Comparison of ENCODE assay signal across 8 mouse cellular contexts in the genomic region with DNA sequence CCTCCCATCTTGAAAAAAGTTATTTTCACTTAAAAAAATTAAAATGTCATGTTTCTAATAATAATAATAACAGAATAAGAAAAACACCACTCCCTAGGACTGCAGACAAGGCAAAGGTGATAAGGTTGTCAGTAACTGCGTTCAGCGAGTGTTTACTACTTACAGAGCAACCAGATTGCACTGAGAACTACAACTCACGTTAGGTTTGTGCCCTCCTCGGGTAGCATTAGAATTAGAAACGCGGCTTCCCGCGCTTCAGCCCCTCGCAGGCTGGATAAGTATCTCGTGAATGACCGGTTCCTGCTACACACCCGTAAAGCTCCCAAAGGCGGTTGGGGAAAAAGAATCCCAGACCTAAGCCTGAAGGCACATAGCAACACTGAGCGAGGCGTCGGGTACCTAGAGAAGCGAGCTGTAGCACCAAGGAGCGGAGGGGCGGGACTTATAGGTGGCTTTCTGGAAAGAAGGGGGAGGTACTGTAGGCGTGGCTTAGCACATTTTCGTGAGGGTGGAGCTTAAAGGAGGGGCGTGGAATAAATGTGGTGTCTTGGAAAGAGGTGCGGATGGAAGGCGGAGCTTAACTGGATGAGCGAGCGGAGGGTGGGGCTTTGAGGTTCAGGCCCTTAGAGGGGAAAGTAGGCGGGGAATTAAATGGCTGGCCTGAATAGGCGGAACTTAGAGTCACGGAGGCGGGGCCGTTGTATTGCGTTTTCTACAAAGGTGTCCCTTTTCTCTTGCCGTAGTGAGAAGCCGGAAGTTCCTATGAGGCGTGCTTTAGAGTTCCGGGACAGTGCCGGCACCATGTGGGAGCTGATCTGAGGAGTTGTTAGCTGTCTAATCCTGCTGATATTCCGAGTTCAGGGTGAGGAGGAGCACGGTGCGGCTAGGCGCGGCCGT. TPM values are rescaled to one million over a fixed set of nuclear protein-coding genes. Genes with fewer than 3 reads are reported as not detected.
DNase-seq lines count a peak whose midpoint lies in the region; ATAC-seq and TF ChIP-seq lines count a peak whose summit lies in the region.

Gene Heatr1, plus strand, starts transcription at position 419 of the 897 bp plus-strand sequence.

- H3K4me3 ChIP-seq in heart, embryonic 12.5 days, result peak within 1 kb of the TSS; percentile 94
- H3K4me3 ChIP-seq in kidney, postnatal 0 days (replicated peaks; ENCODE audit: low read depth, low read length), result peak within 1 kb of the TSS; percentile 90
- peak within 1 kb of the TSS; percentile 94 for H3K4me3 ChIP-seq in liver, embryonic 11.5 days (ENCODE audit: low read depth, low read length)
- peak within 1 kb of the TSS; percentile 92 for H3K4me3 ChIP-seq in stomach, embryonic 14.5 days (ENCODE audit: low read depth, low read length)

- H3K4me2 ChIP-seq in heart, embryonic 12.5 days, result peak within 1 kb of the TSS; percentile 90
- peak within 1 kb of the TSS; percentile 84 for H3K4me2 ChIP-seq in kidney, postnatal 0 days (ENCODE audit: low read length)
- H3K4me2 ChIP-seq in liver, embryonic 11.5 days, result peak within 1 kb of the TSS; percentile 81
- peak within 1 kb of the TSS; percentile 88 for H3K4me2 ChIP-seq in stomach, embryonic 14.5 days (replicated peaks; ENCODE audit: low read depth, low read length)

- TF ChIP-seq CTCF in kidney, postnatal 0 days (IDR thresholded peaks at IDR 0.05; ENCODE audit: low read depth), result no peak

- H3K4me1 ChIP-seq in heart, embryonic 12.5 days (replicated peaks), result peaks cover 5% of the 10 kb centered on the region
- no peaks in the 10 kb centered on the region for H3K4me1 ChIP-seq in kidney, postnatal 0 days (replicated peaks; ENCODE audit: insufficient read depth, low read length)
- peaks cover 9% of the 10 kb centered on the region for H3K4me1 ChIP-seq in liver, embryonic 11.5 days (replicated peaks; ENCODE audit: control insufficient read depth, insufficient read depth, low read length)
- H3K4me1 ChIP-seq in stomach, embryonic 14.5 days (ENCODE audit: control insufficient read depth, insufficient read depth, low read length), result peaks cover 5% of the 10 kb centered on the region

- peak; percentile 93 for ATAC-seq in erythroid progenitor cell, adult 5-6 weeks (replicated peaks; ENCODE audit: low FRiP score, poor library complexity, severe bottlenecking)
- peak; percentile 98 for ATAC-seq in heart, embryonic 12.5 days (ENCODE audit: insufficient number of reproducible peaks, low FRiP score)
- peak; percentile 97 for ATAC-seq in kidney, postnatal 0 days (replicated peaks; ENCODE audit: low FRiP score, low read depth)
- ATAC-seq in liver, embryonic 11.5 days (replicated peaks; ENCODE audit: low FRiP score), result peak; percentile 95
- ATAC-seq in stomach, embryonic 14.5 days (ENCODE audit: insufficient number of reproducible peaks, insufficient read depth, low FRiP score, low read depth), result peak; percentile 98

- peaks cover 16% of the 10 kb centered on the region for H3K36me3 ChIP-seq in heart, embryonic 12.5 days
- peaks cover under 1% of the 10 kb centered on the region; the same call in 1 of the 2 replicates for H3K36me3 ChIP-seq in kidney, postnatal 0 days (ENCODE audit: insufficient read depth, low read length)
- peaks cover 8% of the 10 kb centered on the region; the same call in 1 of the 2 replicates for H3K36me3 ChIP-seq in liver, embryonic 11.5 days (ENCODE audit: control insufficient read depth, insufficient read depth, low read length)
- H3K36me3 ChIP-seq in stomach, embryonic 14.5 days (ENCODE audit: control insufficient read depth, insufficient read depth, low read length), result peaks cover 3% of the 10 kb centered on the region; the same call in 1 of the 2 replicates

- WGBS in heart, embryonic 12.5 days, result under 1% methylated on average over 43 of the region's 43 CpGs
- under 1% methylated on average over 43 of the region's 43 CpGs for WGBS in kidney, postnatal 0 days
- WGBS in liver, embryonic 11.5 days, result under 1% methylated on average over 43 of the region's 43 CpGs
- under 1% methylated on average over 43 of the region's 43 CpGs for WGBS in stomach, embryonic 14.5 days

- H3K27me3 ChIP-seq in heart, embryonic 12.5 days (replicated peaks), result no peaks in the 10 kb centered on the region
- no peaks in the 10 kb centered on the region for H3K27me3 ChIP-seq in kidney, postnatal 0 days (ENCODE audit: insufficient read depth, low read length)
- no peaks in the 10 kb centered on the region for H3K27me3 ChIP-seq in liver, embryonic 11.5 days (replicated peaks; ENCODE audit: control insufficient read depth, insufficient read depth, low read length)
- H3K27me3 ChIP-seq in stomach, embryonic 14.5 days (ENCODE audit: control insufficient read depth, insufficient read depth, low read length), result no peaks in the 10 kb centered on the region

- H3K27ac ChIP-seq in heart, embryonic 12.5 days (ENCODE audit: poor library complexity, severe bottlenecking), result peak within 1 kb of the TSS; percentile 60; the same call in 1 of the 2 replicates
- no peak within 1 kb of the TSS for H3K27ac ChIP-seq in kidney, postnatal 0 days
- H3K27ac ChIP-seq in liver, embryonic 11.5 days (ENCODE audit: low read depth, low read length), result peak within 1 kb of the TSS; percentile 63
- H3K27ac ChIP-seq in stomach, embryonic 14.5 days (ENCODE audit: low read length), result 0 out of 2 replicates have a peak within 1 kb of the TSS, but pooled peaks have one; percentile 27

- H3K9ac ChIP-seq in heart, embryonic 12.5 days, result peak within 1 kb of the TSS; percentile 77
- peak within 1 kb of the TSS; percentile 65 for H3K9ac ChIP-seq in kidney, postnatal 0 days (ENCODE audit: low read depth, low read length)
- peak within 1 kb of the TSS; percentile 64 for H3K9ac ChIP-seq in liver, embryonic 11.5 days (ENCODE audit: low read depth, low read length)
- peak within 1 kb of the TSS; percentile 39 for H3K9ac ChIP-seq in stomach, embryonic 14.5 days (replicated peaks; ENCODE audit: low read depth, low read length)

- no peaks in the 10 kb centered on the region for H3K9me3 ChIP-seq in heart, embryonic 12.5 days (replicated peaks)
- H3K9me3 ChIP-seq in kidney, postnatal 0 days (replicated peaks; ENCODE audit: low read length), result no peaks in the 10 kb centered on the region
- H3K9me3 ChIP-seq in liver, embryonic 11.5 days (ENCODE audit: control insufficient read depth, low read length), result no peaks in the 10 kb centered on the region
- H3K9me3 ChIP-seq in stomach, embryonic 14.5 days (ENCODE audit: control insufficient read depth, low read depth, low read length), result no peaks in the 10 kb centered on the region

- DNase-seq in CD4-positive helper T cell, adult 2 months (ENCODE audit: low read depth, low spot score), result peak; percentile 98
- peak; percentile 91 for DNase-seq in brain, embryonic 18.5 days (ENCODE audit: low read depth, low spot score)
- peak; percentile 100 for DNase-seq in kidney, postnatal 0 days (ENCODE audit: low spot score)
- DNase-seq in liver, embryonic 11.5 days (ENCODE audit: low spot score), result peak; percentile 89
- peak; percentile 100 for DNase-seq in naive thymus-derived CD4-positive, alpha-beta T cell, adult 2 months (ENCODE audit: low read depth)

RNA-seq across cellular contexts. Expression of gene Heatr1, which starts in this region (rescaled TPM):
- total RNA-seq in erythroid progenitor cell, adult 5-6 weeks (2015; ENCODE audit: low replicate concordance), result 7.2 and 14.3 TPM in 2 replicates
- 10.0 and 13.1 TPM in 2 replicates for total RNA-seq in erythroid progenitor cell, adult 5-6 weeks (2017; ENCODE audit: low replicate concordance)
- polyA plus RNA-seq in heart, embryonic 12.5 days (2016; fragmentation: Nextera tagmentation; extraction: Ambion mirVana), result 13.1 and 16.8 TPM in 2 replicates
- polyA plus RNA-seq in kidney, postnatal 0 days (2015; fragmentation: Nextera tagmentation; extraction: Ambion mirVana), result 9.6 and 9.8 TPM in 2 replicates
- polyA plus RNA-seq in liver, embryonic 11.5 days (2014; fragmentation: Nextera tagmentation; extraction: Ambion mirVana), result 48.8 and 56.7 TPM in 2 replicates
- polyA plus RNA-seq in stomach, embryonic 14.5 days (2014; fragmentation: Nextera tagmentation; extraction: Ambion mirVana), result 25.1 and 26.6 TPM in 2 replicates
